Mouse (Mus musculus) right cerebral cortex, postnatal 36 days (tissue): ENCODE measurements around the gene Meis1.

Experiments
- DNase-seq, 2 experiments: peaks; one replicate each; pipeline ENCODE4 v3.0.0; 2022; ENCODE audit warnings: low spot score in 2 of 2, mixed read lengths in 1 of 2

The Meis1 gene

GRCm38 (mm10) chr11:18990244-18990677 lies 28.5 kb downstream of the Meis1 start:
- no peak for DNase-seq

DNA sequence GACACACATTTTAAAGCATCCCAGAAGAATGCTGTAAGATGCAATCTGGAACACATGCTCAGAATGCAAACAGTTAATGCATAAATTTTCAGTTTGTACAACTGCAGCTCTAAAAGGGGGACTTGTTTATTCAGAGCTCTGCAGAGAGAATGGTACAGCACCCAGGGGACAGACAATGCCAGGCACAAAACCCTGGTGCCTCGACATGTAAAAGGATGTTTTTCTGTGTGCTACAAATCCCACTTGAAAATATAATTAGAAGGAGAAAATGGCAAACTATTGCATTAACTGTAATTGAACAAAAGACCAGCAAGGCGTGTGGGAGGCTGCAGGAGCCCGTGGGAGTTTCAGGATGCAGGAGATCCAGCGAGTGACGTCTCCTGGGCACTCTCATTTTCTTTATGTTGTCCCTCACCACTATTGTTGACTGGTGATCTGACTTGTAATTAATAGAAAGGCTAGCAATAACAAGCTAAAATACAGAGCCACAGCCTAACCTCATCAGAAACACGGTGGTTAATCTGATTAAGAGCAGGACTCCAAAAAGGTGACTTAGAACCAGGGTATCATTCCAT lies 29.0 kb downstream of the Meis1 start:
- DNase-seq: no peak

GRCm38 (mm10) chr11:18988637-18989263 lies 30.0 kb downstream of the Meis1 start:
- DNase-seq: no peak

DNA sequence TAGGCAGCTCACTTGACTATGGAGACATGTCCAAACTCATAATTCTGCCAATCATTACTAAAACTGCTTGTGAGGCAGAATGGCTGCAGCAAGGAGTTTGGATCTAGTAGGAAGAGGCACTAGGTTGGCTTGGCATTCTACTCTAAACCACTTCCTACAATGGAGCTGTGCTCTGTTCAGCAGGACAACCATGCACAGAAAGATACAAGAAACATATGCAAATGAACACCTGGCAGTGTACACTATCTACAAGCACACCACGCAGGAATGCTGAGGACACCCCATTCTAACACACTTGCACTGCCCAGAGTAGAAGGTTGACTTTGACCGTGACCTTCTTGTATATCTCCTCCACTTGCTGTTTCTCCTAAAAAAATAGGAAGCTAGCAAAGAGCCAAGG lies 35.0 kb downstream of the Meis1 start:
- no peak for DNase-seq

GRCm38 (mm10) chr11:18983294-18983693 lies 35.5 kb downstream of the Meis1 start:
- DNase-seq: no peak

- no peak for DNase-seq
These were observed 36.5 kb downstream of the Meis1 start for GRCm38 (mm10) chr11:18982331-18982730.

GRCm38 (mm10) chr11:18981367-18981766 lies 37.4 kb downstream of the Meis1 start:
- DNase-seq: no peak

GRCm38 (mm10) chr11:18980615-18981014 lies 38.2 kb downstream of the Meis1 start:
- no peak for DNase-seq

GRCm38 (mm10) chr11:18975087-18975486 lies 43.7 kb downstream of the Meis1 start:
- DNase-seq: no peak

DNA sequence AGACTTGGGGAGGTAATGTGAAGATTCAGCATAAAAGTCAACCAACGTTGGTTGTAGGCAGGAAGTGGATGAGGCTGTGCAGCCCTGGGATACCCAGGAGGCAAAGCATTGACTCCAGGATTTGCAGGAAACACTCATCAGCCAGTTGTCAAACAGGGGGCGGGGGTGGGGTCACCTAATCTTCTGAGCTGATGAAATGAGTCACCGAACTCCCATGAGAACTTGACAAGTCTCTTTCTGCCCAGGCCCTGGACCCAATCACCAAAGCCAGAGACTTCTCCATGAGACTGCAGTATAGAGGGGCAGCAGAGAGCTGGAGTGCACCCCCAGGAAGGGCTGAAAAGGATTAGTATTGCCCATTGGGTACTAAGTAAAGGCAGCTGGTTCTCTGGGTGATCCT lies 45.0 kb downstream of the Meis1 start:
- DNase-seq: no peak

DNA sequence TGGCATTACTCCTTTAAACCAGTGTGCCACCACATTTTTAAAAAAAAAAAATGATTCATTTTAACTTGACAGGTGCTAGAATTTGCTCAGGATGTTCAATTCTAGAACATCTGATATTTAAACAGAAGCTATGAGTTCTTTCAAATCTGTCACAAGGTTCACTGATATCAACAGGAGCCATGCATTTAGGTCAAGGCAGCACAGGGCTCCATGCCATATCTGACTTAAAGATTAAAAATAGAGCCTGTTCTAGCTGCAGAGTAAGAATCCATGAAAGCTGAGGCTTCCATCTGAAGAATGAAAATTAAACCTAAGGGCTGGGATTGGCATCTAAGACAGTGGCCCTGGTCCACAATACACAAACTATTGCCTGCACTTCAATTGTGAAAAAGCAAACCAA lies 45.8 kb downstream of the Meis1 start:
- no peak for DNase-seq

DNA sequence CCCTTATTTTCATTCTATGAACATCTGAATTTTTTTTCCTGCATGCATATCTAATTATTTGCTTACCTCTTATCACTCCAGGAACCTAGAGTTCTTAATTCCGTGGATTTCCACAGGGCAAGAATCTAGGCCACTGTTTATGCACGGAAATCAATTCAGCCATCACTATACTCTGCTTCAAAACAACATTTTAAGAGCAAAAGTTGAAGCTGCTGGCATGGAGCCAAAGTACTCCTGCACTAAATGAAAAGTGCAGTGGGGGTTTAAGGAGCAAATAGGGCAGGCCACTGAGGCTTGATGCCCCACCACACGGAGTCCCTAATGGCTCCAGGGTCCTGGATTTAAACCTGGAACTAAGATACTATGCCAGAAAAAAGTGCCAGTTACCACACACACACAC lies 47.2 kb downstream of the Meis1 start:
- DNase-seq: no peak

GRCm38 (mm10) chr11:18969920-18970336 lies 48.9 kb downstream of the Meis1 start:
- DNase-seq: no peak

- no peak for DNase-seq
These were observed 54.4 kb downstream of the Meis1 start for GRCm38 (mm10) chr11:18964418-18964817.

DNA sequence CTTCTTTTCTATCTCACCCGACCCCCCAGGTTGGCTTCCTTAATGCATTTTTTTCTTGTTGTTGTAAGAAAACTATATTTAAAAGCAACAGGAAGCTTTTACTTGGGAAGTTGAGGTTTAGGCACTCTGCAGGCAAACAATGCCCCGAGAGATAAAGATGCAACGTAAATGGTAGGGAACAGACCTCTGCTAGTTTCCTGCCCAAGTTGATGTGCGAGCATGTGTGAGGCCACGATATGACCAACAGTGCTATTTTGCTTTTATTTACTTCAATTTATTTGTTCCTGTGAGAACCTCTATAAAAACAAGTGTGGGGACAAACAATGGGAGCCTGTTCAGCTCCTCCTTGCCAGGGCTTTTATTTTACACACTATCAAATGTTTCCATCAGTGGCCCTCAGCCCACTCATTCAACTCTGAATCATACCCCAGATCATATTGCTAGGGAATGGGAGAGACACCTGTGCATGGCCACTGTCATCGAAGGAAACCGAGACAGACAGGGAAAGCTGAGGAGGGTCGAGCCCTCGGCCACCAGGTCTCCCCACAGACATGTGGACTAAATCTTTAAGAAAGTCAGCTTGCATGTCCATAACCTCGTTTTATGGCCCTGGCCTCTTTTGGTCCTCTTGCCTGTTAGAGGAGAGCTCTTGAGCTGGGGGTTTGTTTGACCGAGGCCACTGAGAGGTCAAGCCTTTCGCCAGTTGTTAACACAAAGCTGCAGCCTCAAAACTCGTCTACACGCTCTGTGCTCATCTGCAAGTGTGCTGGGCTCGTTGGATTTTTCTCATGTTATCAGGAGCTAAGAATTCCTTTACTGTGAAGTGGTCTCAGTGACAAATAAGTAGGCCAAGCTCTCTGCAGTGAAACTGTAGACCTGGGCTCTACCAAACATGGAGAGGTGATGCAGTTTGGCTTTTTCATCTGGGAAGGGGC lies 55.3 kb downstream of the Meis1 start:
- no peak for DNase-seq

DNA sequence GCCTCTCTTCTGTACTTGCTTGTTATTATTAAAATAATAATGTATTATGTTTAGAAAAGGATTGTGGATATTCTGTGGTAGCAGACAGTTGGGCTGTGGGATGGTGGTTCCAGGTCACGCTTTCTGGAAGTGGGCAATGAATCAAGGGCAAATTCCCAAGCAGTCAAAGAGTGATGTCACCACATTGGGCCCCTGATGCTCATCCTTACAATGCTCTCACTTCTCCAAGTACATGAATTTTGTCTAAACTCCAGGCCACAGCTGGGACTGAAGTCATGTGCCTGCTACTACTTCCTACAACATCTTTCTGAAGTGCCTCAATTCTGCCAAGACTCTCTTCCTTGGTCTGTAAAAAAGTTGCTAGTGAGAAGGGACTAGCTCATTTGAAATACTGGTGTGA lies 59.3 kb downstream of the Meis1 start:
- no peak for DNase-seq

DNA sequence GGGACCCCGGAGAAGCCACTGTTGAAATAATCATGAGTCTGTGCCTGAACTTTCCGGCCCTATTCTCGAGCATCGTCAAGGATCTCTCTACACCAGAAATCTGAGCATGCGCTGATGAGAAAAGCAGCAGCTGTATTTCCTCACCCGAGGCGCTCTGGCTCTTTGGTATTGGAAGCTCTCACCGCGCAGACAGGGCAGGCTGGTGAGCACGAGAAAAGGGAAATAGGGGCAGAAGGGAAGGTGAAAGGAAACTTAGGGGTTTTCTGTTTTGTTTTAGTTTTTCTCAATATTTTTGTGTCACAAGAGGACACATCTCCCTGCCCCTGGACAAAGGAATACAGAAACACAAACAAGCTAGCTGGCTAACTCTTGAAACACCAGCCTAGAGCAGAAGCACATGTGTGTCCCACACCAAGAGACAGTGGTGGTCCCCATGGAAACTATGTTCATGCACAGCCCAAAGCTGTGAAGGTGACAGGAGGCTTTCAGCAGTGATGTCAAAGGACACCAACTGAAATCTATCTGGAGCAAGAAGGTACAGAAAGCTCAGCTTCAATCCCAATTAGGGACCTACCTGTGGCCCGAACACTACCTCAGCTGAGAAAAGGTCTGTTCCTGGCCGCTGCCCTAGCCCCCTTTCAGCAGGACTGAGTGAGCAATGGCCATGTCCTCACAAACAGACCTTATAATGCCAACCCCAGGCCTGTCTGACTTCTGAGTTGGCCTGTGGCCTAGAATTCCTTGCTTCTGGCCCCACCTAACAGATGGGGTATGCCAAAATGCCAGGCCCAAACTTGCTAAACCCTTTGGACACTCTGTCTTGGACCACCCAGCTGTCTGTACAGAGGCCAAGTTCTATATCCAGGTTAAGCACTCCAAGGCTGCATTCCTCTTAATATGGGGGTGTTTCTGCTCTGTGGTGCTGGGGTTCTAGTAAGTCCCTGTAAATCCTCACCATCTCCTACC lies 60.7 kb downstream of the Meis1 start:
- DNase-seq: no peak

- no peak for DNase-seq
These were observed 61.5 kb downstream of the Meis1 start for GRCm38 (mm10) chr11:18957097-18957804.

GRCm38 (mm10) chr11:18955969-18956368 lies 62.8 kb downstream of the Meis1 start:
- DNase-seq: no peak

DNA sequence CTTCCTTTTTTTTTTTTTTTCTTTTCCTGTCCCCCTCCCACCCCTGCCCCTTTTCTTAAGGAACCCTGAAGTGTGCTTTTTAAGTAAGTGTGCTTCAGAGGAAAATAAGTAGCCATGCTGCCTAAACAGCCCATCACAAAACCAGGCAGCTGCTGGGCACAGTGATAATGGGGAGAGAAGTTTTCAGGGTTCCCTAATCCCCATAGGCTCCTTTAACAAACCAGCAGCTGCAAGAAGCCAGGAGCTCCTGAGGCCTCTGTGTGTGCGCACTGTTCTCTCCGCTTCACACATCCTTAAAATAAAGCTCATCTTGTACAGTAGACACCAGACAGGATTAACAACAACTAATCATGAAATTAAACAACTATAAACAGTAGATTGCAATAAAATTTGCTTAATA lies 63.9 kb downstream of the Meis1 start:
- DNase-seq: no peak

DNA sequence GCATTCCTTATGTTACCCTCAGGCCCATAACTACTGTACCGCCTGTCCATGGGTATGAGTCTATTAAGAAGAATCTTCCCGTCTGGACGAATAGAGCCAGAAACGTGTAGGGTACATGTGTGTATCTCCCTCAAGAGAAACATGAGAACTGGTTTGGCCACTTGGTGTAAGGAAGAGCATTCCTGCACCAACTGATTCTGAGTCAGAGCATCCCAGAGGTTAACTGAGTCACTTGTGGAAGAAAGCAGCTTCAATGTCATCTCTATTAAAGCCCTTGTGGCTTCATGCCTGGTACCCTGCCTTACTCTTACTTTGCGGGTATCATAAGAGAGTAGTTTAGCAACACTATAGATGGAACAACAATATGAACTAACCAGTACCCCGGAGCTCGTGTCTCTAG lies 64.9 kb downstream of the Meis1 start:
- DNase-seq: no peak
